Mouse (Mus musculus): Measurements from ENCODE around the gene Skor1. TPM values are rescaled to one million over a fixed set of nuclear protein-coding genes. Genes with fewer than 3 reads are reported as not detected.

The Skor1 gene
- polyA plus RNA-seq, 1 experiment from 2014 or later: not detected

- peak overlapping the region; percentile 42 for H3K4me2 ChIP-seq
- WGBS: under 1% methylated on average over 42 of the region's 42 CpGs
- no peak overlapping the region for H3K27ac ChIP-seq (ENCODE audit: poor library complexity, severe bottlenecking)
- H3K4me1 ChIP-seq (replicated peaks): peaks cover 64% of the 10 kb centered on the region
- H3K9me3 ChIP-seq (replicated peaks): no peaks in the 10 kb centered on the region
- ATAC-seq (ENCODE audit: insufficient number of reproducible peaks, low FRiP score): no peak
- H3K4me3 ChIP-seq: peak overlapping the region; percentile 28
- peaks cover 98% of the 10 kb centered on the region for H3K27me3 ChIP-seq (replicated peaks)
- H3K9ac ChIP-seq: no peak overlapping the region
- no peaks in the 10 kb centered on the region for H3K36me3 ChIP-seq
Observed at GRCm38 (mm10) chr9:63142335-63143036, 6.3 kb downstream of the Skor1 start.

DNA sequence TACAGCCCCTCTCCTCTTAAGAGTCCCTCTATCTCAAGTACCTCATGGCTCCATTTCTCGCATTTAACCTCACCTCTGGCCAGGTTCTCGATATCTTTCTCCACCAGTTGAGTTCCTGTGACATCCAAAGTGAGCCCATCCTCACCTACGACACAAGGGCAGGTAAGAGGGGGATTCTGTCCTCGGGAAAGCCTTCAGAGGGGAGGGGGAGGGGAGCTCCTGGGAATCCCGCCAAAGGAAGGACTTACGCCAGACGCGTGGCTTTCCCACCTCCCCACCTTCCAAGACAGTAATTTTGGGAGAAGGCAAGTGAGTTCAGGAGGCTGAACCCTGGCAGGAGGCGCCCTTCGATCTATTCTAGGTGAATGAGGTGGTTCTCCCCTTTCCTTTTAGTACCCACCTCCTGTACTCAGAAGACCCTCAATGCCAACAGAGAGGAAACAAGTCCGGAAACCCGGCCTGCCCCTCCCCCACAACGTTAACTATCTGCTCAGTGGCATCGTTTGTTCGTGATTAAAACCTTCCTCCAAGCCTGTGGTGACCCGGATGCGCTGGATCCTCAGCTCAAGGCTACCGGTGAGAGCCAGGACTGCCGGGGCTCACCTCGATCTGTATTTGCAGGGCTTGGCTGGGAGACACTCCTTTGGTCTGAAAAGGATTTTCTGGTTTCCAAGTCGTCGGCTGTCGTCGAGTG, 7.0 kb downstream of the Skor1 start:
- Histone ChIP-seq H3K27me3 (replicated peaks) (peaks cover 98% of the 10 kb centered on the region), H3K9ac (no peak overlapping the region), H3K4me1 (replicated peaks) (peaks cover 65% of the 10 kb centered on the region), H3K36me3 (no peaks in the 10 kb centered on the region), H3K9me3 (replicated peaks) (no peaks in the 10 kb centered on the region), H3K4me2 (peak overlapping the region; percentile 42), H3K27ac (ENCODE audit: poor library complexity, severe bottlenecking) (no peak overlapping the region), H3K4me3 (peak overlapping the region; percentile 28)
- WGBS: 2% methylated on average over 24 of the region's 24 CpGs
- ATAC-seq (ENCODE audit: insufficient number of reproducible peaks, low FRiP score): no peak

- H3K4me2 ChIP-seq: no peak overlapping the region
- 3% methylated on average over 9 of the region's 9 CpGs for WGBS
Observed at GRCm38 (mm10) chr9:63140211-63140610, 8.6 kb downstream of the Skor1 start.

DNA sequence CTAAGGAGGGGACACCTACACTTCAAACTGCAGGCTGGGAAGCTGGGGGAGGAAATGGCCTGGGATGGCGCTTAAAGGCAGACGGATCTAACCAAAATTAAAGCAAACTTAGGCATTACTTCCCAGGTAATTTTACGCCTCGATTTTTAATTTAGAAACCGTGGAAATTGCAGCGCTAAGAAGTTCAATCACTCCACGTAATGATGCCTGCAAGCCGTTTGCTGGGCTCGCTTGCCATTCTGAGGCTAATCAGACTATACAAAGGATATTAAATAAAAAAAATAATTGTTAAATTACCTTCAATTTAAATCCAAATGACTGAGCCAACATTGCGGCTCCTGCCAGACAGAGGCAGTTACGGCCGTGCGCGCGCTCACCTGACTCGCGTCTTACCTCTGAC, 9.1 kb downstream of the Skor1 start:
- Histone ChIP-seq H3K27ac (ENCODE audit: poor library complexity, severe bottlenecking) (no peak overlapping the region), H3K4me1 (replicated peaks) (peaks cover 45% of the 10 kb centered on the region), H3K4me3 (no peak overlapping the region), H3K27me3 (replicated peaks) (peaks cover 95% of the 10 kb centered on the region), H3K9me3 (replicated peaks) (no peaks in the 10 kb centered on the region), H3K36me3 (no peaks in the 10 kb centered on the region), H3K4me2 (no peak overlapping the region), H3K9ac (no peak overlapping the region)
- 3% methylated on average over 17 of the region's 17 CpGs for WGBS
- no peak for ATAC-seq (ENCODE audit: insufficient number of reproducible peaks, low FRiP score)

More at GRCm38 (mm10) chr9:63140211-63140610, 8.6 kb downstream of the Skor1 start:
- ATAC-seq (ENCODE audit: insufficient number of reproducible peaks, low FRiP score): no peak
- Histone ChIP-seq H3K27me3 (replicated peaks) (peaks cover 95% of the 10 kb centered on the region), H3K9me3 (replicated peaks) (no peaks in the 10 kb centered on the region), H3K9ac (no peak overlapping the region), H3K27ac (ENCODE audit: poor library complexity, severe bottlenecking) (no peak overlapping the region), H3K4me1 (replicated peaks) (peaks cover 51% of the 10 kb centered on the region), H3K4me3 (no peak overlapping the region), H3K36me3 (no peaks in the 10 kb centered on the region)

DNA sequence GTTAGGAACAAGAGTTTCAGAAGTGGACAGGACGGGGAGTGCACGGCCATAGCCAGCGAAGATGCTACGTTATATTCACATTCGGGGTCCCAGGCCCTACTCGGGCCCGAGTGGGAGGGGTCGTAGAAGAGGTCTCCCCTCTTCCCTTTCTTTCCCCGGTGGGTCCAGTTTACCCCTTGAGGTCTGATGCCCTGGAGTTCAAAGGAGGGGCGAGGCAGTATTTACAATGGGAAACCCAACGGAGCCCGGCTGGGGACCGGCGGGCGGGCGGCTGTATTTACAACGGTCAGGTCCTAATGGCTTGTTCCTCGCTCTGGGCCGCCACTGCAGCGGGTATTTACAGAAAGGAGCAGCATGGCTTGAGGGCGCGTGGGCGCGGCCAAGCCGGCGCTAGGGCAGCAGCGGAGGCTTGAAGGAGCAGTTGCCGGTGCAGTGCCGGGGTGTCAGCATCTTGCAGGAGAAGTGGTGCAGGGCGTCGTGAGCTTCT, 10.2 kb downstream of the Skor1 start:
- no peak overlapping the region for H3K9ac ChIP-seq
- no peaks in the 10 kb centered on the region for H3K9me3 ChIP-seq (replicated peaks)
- H3K4me1 ChIP-seq (replicated peaks): peaks cover 42% of the 10 kb centered on the region
- no peak for ATAC-seq (ENCODE audit: insufficient number of reproducible peaks, low FRiP score)
- no peak overlapping the region for H3K27ac ChIP-seq (ENCODE audit: poor library complexity, severe bottlenecking)
- peak overlapping the region; percentile 59 for H3K4me2 ChIP-seq
- no peaks in the 10 kb centered on the region for H3K36me3 ChIP-seq
- WGBS: 2% methylated on average over 31 of the region's 31 CpGs
- H3K4me3 ChIP-seq: peak overlapping the region; percentile 33
- H3K27me3 ChIP-seq (replicated peaks): peaks cover 95% of the 10 kb centered on the region

GRCm38 (mm10) chr9:63137615-63137915, 11.2 kb downstream of the Skor1 start:
- H3K4me2 ChIP-seq: no peak overlapping the region

DNA sequence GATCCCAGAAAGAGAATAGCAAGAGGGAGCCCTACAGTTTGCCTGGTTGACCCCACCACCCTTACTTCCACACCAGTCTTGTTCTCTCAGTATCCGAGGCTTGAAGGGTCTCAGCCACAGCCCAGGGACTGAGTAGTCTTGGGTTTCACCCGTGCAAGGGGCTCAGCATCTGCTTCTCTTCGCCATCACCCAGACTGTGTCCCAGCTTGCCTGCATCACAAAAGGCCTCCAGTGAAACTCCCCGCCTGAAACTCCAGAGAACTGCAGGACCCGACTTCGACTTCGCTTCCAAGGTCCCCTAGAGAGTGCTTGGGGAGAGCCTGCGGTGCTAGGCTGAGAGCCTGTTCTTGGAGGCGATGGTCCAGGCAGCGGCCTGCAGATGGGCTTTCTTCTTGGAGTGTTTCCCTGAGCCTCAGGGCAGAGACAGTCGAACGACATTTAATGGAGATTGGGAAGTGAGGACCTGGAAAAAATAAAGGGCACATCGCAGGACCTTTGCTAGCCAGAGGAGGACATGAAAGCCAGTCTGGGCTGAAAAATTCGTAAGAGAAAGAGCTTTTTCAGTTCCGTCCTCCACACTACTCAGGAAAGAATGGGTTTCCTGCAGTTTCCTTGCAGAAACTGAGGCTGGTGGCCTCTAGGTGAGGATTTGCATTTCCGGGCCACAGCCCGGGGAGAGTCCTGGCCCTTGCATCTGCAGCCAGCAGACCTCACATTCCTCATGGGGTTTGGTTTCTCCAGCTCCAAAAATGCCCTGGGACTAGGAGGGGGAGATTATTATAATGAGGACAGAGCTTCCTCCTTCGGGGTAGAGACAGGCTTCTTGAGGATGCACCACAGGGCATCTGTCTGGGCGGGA, 11.8 kb downstream of the Skor1 start:
- Histone ChIP-seq H3K27me3 (replicated peaks) (peaks cover 82% of the 10 kb centered on the region), H3K27ac (ENCODE audit: poor library complexity, severe bottlenecking) (no peak overlapping the region), H3K4me2 (no peak overlapping the region), H3K9me3 (replicated peaks) (no peaks in the 10 kb centered on the region), H3K4me3 (no peak overlapping the region), H3K4me1 (replicated peaks) (peaks cover 30% of the 10 kb centered on the region), H3K36me3 (no peaks in the 10 kb centered on the region), H3K9ac (no peak overlapping the region)
- ATAC-seq (ENCODE audit: insufficient number of reproducible peaks, low FRiP score): no peak
- 2% methylated on average over 19 of the region's 19 CpGs for WGBS

More at GRCm38 (mm10) chr9:63137615-63137915, 11.2 kb downstream of the Skor1 start:
- no peak overlapping the region for H3K4me3 ChIP-seq
- peaks cover 35% of the 10 kb centered on the region for H3K4me1 ChIP-seq (replicated peaks)
- WGBS: 2% methylated on average over 6 of the region's 6 CpGs
- H3K9ac ChIP-seq: no peak overlapping the region
- peaks cover 88% of the 10 kb centered on the region for H3K27me3 ChIP-seq (replicated peaks)
- no peak for ATAC-seq (ENCODE audit: insufficient number of reproducible peaks, low FRiP score)
- H3K27ac ChIP-seq (ENCODE audit: poor library complexity, severe bottlenecking): no peak overlapping the region
- H3K9me3 ChIP-seq (replicated peaks): no peaks in the 10 kb centered on the region
- H3K36me3 ChIP-seq: no peaks in the 10 kb centered on the region

GRCm38 (mm10) chr9:63136241-63136640, 12.5 kb downstream of the Skor1 start:
- ATAC-seq (ENCODE audit: insufficient number of reproducible peaks, low FRiP score): no peak
- Histone ChIP-seq H3K4me3 (no peak overlapping the region), H3K9me3 (replicated peaks) (no peaks in the 10 kb centered on the region), H3K27ac (ENCODE audit: poor library complexity, severe bottlenecking) (no peak overlapping the region), H3K36me3 (no peaks in the 10 kb centered on the region), H3K27me3 (replicated peaks) (peaks cover 77% of the 10 kb centered on the region), H3K4me2 (no peak overlapping the region), H3K9ac (no peak overlapping the region), H3K4me1 (replicated peaks) (peaks cover 32% of the 10 kb centered on the region)
- WGBS: 6% methylated on average over 8 of the region's 8 CpGs

- WGBS: under 1% methylated on average over 16 of the region's 16 CpGs
- no peak overlapping the region for H3K27ac ChIP-seq (ENCODE audit: poor library complexity, severe bottlenecking)
- no peaks in the 10 kb centered on the region for H3K36me3 ChIP-seq
- H3K4me2 ChIP-seq: peak overlapping the region; percentile 69
- H3K9me3 ChIP-seq (replicated peaks): no peaks in the 10 kb centered on the region
- ATAC-seq (ENCODE audit: insufficient number of reproducible peaks, low FRiP score): no peak
- peaks cover 32% of the 10 kb centered on the region for H3K4me1 ChIP-seq (replicated peaks)
- peaks cover 76% of the 10 kb centered on the region for H3K27me3 ChIP-seq (replicated peaks)
- peak overlapping the region; percentile 34 for H3K4me3 ChIP-seq
- peak overlapping the region; percentile 52; the same call in 1 of the 2 replicates for H3K9ac ChIP-seq
Observed at GRCm38 (mm10) chr9:63135801-63136200, 13.0 kb downstream of the Skor1 start.

DNA sequence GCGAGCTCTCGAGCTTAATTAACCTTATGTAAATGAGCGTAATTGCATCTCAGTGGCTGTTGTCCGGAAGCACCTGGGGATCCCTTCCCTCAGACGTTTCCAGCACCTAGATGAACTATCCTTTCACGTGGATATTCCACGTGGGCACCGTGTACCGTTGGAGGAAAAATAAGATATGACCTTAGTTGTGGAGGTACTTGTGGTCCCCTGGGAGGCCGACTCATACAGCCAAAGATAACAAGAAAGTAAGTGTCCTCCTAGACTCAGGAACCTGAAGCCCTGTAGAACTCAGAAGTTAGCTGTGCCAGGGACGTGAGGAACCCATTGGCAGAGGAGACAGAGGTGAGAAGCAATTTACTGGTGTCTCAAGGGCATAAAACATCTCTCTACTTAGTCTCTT, 13.4 kb downstream of the Skor1 start:
- Histone ChIP-seq H3K4me2 (peak overlapping the region; percentile 69), H3K27me3 (replicated peaks) (peaks cover 77% of the 10 kb centered on the region), H3K4me3 (peak overlapping the region; percentile 34), H3K36me3 (no peaks in the 10 kb centered on the region), H3K4me1 (replicated peaks) (peaks cover 32% of the 10 kb centered on the region), H3K9me3 (replicated peaks) (no peaks in the 10 kb centered on the region), H3K9ac (peak overlapping the region; percentile 52; the same call in 1 of the 2 replicates), H3K27ac (ENCODE audit: poor library complexity, severe bottlenecking) (no peak overlapping the region)
- 5% methylated on average over 11 of the region's 11 CpGs for WGBS
- ATAC-seq (ENCODE audit: insufficient number of reproducible peaks, low FRiP score): no peak

- Histone ChIP-seq H3K27ac (ENCODE audit: poor library complexity, severe bottlenecking) (no peak overlapping the region), H3K9me3 (replicated peaks) (no peaks in the 10 kb centered on the region), H3K4me3 (peak overlapping the region; percentile 35), H3K9ac (peak overlapping the region; percentile 17), H3K27me3 (replicated peaks) (peaks cover 67% of the 10 kb centered on the region), H3K4me2 (peak overlapping the region; percentile 62), H3K36me3 (no peaks in the 10 kb centered on the region), H3K4me1 (replicated peaks) (peaks cover 29% of the 10 kb centered on the region)
- ATAC-seq (ENCODE audit: insufficient number of reproducible peaks, low FRiP score): no peak
- 19% methylated on average over 6 of the region's 6 CpGs for WGBS
Observed at GRCm38 (mm10) chr9:63133659-63134058, 15.1 kb downstream of the Skor1 start.
